Mouse (Mus musculus) layer of hippocampus, adult 11-12 months (tissue): Measurements from ENCODE around the gene C1ql4.
"Not testable (repeated sequence)": the region's sequence is repeated elsewhere in the genome, so short reads cannot be mapped to it uniquely, and the experiment has no call there.

Experiments used
- DNase-seq: peaks from one replicate; pipeline ENCODE4 v3.0.0; 2022; ENCODE audit warnings: low spot score

The C1ql4 gene

DNA sequence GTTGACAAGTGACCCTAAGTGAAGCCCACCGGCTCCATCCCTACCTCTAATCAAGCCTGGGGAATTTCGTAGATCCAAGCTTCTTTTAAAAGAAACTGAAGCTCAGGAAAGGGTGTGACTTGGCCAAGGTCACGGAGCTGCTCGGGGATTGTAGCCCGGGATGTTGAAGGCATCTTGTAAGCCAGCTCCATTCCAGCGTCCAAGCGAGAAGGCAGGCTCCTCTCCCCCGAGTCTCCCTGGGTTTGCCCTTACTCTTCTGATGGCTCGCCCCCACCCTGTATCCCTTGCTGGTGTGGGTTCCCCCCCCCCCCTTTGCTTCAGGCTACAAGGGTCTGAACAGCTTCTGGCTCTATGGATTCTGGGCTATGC, 10.9 kb upstream of the C1ql4 start:
- no peak for DNase-seq

DNA sequence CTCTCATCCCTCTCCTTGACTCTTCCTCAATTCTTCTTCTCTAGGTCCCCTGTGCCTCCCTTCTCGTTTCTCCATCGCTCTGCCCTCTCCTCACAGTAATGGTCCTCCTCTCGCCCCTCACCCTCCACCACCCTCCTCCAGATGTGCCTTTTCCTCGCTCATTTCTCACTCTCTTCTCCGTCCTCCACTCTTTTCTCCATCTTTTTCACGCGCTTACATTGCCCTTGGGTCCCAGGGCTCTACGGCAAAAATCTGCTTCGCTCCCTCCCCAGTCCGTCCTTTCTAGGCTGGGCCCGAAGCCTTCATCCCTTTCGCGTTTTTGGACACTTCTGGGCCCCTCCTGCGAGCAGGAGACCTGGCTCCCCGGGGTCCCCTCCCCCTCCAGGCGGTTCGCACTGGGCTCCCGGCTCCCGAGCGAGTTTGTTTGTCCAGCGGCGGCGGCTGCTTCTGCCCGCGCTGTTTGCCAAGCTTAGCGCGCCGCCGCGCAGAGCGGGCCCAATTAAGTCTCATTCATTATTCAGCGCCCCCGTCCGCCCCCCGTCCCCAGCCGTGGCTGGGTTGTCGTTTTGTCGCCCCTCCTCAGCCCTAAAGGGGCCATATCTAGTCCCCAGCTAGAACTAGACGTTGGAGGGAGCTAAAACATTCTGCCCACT, 10.3 kb upstream of the C1ql4 start:
- no peak for DNase-seq

DNA sequence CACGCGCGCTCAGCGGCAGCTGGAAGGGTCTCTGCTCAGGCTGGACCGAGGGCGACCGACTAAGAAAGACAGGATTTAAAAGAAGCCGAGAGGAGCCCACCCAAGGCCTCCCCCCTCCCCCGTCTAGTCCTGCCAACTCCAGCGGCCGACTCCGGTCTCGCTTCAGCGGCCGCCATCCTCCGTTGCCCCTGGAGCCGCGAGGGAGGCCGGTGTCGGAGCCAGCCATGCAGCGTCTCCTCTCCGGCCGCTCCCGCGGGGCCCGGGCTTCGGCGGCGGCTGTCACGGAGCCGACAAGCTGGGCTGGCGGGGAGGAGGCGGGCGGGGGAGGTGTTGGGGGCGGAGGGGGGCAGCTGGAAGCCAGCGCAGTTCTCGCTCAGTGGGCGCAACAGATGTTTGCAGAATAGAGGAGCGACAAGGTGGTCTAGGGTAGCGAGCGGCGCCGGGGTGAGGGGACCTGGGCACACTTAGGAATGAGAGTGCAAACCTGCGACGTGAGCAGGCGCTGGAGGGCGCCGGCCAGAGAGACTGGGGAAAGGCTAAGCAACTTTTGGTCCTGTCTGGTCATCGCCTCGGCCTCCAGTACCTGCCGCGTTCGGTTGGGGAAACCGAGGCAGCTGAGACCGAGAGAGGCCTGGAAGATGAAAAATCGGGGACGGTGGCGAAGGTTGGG, 9.3 kb upstream of the C1ql4 start:
- DNase-seq: no peak

DNA sequence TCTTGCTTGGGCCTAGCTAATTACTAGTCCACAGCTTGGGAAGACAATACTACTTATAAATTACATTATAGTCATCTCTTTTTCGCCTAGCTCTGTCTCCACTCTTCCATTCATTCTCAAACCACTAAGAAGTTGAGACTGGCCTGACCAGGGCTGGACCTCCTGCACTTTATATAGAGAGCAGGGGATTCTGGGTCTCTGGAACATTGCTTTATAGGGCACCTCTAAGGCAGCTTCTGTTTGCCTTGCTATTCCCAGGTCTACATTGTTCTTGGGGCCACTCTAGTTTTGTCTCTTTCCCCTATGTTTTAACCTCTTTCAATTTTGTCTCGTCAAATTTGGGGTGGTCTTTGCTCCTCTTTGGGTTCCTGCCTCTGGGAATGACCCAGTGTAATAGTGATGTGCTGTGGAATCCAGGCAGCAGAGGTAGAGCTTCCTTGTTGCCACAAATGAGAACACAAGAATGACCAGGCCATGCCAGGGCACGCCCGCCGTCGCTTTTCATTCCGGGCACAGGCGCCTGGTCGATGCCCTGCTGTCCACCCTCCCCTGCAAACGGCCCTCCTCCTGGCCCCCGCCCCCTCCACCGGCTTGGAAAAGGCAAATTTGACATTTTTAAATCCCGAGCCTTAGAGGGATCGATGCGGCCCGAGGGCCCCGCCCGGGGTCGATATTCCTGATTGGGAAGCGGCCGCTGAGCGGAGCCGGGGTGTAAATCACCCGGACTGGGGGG, 8.6 kb upstream of the C1ql4 start:
- DNase-seq: no peak

DNA sequence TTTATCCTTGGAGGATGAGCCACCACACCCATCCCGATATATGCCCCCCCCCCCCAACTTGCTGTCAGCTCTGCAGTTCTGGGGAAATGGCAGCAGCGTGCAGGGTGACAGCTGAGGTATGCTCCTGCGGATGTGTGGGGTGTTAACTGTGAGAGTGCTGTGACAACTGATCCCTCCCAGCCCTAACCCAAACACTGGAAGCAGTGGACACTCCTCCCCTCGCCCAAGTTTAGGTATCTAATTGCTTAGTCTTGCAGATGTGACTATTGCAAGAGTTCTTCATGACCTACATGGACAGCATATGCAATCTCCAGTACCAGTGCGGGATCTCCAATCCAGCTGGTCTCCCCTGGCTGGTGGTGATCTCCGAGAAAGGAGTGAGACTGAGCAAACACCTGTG, 7.7 kb upstream of the C1ql4 start:
- no peak for DNase-seq

DNA sequence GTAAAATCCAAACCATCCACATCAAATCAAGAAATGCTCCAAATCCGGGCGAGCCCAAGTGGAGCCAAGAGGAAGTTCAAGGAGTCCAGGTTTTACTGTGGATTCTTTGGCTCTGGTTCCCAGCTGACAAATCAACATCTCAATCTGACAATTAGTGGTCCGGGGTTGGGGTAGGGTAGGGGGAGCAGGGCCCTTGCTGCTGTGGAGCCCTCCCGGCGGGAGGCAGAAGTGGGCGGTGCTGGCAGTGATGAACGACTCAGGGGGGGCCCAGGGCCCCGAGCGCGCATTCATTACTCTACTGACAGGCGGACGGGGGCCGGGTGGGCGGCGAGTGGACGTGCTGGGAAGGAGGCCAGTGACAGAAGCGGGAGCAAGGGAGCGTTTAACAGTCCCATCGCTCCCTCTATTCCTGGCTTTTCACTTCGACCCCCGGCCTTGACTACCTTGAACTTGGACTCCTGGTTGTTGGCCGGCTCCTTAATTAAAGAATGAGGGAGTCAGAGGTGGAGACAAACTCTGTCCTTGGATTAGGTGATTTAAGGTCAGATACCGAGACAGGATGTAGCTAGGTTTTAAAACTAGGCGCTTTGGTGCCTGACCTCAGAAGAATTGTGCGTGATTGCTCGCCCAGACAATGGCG, 7.1 kb upstream of the C1ql4 start:
- DNase-seq: peak; percentile 25

DNA sequence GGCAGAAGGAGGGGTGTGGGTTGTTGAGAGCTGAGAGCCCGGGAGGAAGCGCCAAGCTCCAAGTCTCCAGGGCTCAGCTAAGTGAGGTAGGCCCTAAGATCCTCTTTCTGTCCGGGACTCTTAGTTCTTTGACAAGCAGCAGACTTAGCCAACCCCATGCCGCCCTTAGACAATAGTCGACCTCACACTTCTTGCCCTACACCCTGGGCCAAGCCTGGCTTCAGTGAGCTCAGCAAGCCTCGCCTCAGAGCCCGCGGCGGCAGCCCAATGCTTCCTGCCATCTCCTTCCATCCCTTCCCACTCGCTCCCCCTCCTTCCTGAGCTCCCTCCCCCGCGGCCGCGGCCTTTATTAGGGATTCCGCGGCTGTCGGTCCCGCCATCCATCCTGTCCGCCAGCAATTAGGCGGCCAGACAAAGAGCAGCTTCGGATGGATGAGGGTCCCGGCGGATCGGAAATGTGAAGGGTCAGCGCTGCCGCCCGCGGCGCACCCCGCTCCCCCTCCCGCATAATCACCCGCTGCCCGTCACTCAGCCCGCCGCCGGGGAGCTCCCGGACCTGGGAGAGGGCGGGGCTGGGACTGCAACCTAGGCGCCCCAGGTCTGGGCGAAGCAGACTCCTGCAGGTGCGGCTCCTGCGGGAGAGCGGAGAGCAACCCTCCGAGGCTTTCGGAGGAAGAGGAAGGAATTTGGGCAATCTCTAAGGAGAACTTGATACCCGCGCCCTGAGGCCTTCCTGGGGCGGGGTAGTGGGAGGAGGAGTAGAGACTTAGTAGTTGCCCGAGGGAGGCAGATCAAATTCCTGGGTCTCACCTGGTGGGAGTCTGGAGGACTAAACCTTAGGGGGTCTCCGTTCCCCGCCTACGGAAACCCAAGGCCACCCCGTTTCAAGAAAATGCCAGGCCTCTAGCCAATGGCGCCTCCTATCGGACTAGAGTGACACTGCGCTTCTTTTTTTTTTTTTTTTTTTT, 6.0 kb upstream of the C1ql4 start:
- DNase-seq: peak; percentile 35

DNA sequence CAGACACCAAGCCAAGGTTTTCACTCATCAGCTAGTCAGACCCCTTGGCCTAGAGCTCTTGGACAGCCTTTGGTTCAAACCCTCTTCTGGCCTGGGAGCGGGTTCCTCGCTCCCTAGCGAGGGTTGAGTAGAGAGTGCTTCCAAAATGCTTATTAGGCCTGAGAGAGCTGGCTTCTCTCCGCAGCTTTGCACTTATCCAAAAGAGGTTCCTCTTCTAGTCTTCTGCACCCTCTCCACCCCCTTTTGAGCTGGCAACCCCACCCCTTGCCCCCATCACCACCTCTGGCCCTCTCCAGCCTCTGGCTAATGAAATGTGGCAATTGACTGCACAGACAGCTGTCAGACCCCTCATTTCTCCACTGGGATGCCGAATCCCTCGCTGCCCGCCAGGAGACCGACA, 5.3 kb upstream of the C1ql4 start, which contains the start of gene Dnajc22:
Dnajc22 (plus strand) TSS at position 301 of the 400 bp plus-strand sequence.
- DNase-seq: no peak

DNA sequence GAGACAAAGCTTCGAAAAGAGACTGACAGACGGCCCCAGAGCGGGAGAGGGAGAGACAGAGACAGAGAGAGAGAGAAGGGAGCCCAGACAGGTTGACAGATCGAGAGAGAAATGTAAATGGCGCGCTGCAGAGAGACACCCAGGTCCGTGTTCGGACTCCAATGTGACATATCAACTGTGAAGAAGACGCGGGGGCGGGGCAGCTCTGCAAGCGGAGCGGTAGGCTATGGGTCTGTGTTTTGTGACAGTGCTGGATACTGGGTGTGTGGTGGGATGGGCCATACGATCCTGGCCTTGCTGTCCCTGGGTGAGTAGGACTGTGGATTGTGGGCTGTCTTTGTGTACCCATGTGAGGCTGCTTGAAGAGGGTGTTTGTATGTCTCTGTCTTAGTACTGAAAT, 1.5 kb upstream of the C1ql4 start:
- DNase-seq: no peak

DNA sequence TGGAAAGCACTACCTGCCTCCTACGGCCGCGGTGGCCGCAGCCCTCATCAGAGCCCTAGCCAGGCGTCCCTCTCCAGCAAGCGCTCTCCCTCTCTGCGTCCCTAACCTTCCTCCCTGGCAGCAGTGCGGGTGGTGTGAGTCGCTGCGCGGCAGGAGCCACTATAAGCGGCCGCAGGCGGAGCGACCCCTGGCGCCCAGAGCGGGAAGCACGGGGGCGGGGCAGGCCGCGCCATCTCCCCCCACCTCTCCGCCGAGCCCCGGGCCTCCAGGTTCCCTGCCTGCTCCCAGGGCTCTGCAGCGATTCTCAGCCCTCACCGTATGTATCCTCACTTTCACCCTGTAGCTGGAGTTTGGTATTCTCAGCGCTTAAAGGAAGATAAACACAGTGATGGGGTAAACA, 675 bp upstream of the C1ql4 start:
- peak; percentile 32 for DNase-seq

DNA sequence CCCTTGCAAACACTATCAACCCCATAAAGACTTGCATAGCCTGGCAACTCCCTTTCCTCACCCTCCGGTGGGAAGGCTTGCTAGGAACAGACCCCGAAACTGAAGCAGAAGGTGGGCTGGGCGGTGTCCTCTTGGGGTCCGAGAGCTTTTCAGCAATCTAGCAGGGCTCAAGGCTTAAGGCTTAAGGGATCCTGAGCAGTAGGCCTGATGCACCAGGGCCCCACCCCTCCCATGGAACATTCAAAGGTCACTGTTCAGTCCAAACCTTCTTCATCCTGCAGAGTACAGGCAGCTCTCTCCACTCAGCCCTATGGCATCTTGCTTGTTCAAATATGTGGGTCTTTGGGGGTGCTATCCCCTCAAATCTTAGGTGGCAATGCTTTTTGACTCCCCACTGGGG, 1.6 kb downstream of the C1ql4 start:
- DNase-seq: no peak

DNA sequence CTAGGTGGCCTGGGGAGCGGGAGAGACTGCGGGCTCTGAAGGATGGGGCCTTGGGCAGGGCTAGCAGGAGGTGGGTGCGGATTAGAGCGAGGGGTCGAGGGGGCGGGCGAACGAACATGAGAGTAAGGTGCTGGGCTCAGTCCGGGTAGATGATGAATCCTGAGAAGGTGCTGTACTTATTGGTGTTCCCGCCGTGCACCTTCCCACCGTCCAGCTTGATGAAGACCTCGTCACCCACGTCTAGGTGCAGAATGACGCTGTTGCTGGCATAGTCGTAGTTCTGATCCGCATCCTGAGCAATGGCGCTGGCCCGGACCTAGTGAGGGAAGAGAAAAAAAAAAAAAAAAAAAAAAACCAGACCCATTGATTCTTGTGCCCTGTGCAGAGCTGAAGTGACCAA, 3.0 kb downstream of the C1ql4 start:
- no peak for DNase-seq

DNA sequence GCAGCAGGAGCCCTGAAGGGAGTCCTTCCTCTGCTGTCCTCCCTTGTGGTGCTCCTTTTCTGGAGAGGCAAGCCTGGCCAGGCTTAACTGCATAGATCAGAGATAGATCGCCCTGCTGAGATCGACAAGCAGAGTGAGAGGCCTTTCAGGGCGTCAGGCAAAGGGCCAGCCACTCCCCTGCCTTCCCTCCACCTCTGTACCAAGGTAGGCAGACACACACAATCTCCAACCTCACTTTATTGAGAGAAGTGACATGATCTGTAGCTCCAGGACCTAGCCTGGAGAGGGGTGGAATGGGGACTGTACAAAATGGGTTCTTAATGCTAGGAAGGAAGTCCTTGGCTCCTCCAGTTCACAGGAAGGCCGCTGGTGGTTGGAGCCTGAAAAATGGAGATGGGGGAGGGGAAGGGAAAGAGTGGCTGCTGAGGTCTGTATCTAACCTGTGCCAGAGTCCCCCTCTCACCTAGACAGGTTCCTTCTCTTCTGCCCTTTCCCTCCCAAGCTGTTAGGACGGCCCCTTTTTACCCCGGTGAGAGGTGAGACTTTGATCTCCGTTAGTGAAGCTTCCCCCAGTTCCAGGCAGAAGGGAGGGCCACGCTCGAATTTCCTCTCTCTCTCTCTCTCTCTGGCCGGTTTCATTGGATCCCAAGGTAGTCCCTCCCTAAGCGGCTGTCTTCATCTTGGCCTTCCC, 3.6 kb downstream of the C1ql4 start:
- no peak for DNase-seq

DNA sequence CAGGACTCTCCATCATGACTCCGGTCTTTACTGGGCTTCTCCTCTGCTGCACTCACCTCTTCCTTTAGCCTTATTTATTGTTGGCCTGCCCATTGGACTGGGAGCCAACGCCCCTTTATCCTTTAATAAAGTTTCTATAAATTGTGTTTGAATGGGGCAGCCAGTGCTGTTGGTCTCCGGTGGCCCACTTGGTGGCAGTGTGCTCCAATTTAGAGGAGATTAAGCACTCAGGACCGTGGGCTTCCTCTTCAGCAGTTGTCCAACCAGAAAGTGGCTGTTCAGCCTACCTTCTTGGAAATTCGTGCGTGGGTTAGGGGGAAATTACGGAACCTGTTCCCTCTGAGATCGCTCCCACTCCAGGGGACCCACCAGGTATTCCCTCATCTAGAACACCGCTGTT, 4.4 kb downstream of the C1ql4 start:
- peak; percentile 56 for DNase-seq

DNA sequence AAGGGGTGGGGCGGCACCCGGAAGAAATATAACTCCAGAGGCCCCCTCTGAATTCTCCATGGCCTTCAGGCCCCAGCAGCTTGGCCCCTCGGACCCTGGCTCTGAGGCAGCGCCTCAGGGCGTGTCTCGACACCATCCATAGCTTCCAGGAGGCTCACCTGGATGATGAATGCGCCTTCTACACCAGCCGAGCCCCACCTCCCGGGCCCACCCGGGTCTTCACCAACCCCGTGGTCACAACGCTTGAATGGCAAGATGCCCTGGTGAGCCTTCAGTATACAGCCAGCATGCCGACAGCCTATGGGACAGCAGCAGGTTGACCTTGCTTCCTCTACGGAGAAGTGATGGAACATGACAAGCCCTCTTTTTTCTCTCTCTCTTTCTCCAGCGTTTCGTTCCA, 4.8 kb downstream of the C1ql4 start:
- DNase-seq: no peak

DNA sequence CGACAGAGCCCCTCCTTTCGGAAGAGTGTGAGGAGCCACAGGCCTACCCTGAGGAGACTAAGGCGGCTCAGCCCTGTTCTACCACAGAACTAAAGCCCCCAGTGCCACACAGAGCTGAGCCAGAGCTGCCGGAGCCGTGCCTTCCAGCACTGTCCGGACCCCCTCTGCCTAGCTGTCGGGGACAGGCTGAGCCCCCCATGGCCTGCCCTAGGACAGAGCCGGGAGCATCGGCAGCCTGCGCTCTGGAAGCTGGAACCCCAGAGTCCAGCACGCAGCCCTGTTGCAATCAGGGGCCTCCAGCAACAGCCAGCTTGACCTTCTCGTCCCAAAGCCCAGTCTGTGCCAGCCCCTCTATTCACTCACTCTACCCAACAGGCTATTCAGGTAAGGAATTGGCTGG, 5.3 kb downstream of the C1ql4 start:
- DNase-seq: no peak

DNA sequence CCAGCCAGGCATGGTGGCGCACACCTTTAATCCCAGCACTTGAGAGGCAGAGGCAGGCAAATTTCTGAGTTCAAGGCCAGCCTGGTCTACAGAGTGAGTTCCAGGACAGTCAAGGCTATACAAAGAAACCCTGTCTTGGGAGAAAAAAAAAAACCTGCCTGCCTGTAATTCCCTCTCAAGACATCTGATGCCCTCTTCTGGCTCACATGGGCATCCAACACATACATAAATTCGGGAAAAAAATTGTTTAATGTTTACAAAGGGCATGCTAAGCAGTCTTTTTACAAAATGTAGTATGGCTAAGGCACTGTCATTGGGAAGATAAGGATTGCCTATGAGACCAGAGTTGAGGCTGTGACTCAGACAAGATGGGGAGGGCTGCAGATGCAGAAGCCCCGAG, 7.8 kb downstream of the C1ql4 start:
- no peak for DNase-seq

DNA sequence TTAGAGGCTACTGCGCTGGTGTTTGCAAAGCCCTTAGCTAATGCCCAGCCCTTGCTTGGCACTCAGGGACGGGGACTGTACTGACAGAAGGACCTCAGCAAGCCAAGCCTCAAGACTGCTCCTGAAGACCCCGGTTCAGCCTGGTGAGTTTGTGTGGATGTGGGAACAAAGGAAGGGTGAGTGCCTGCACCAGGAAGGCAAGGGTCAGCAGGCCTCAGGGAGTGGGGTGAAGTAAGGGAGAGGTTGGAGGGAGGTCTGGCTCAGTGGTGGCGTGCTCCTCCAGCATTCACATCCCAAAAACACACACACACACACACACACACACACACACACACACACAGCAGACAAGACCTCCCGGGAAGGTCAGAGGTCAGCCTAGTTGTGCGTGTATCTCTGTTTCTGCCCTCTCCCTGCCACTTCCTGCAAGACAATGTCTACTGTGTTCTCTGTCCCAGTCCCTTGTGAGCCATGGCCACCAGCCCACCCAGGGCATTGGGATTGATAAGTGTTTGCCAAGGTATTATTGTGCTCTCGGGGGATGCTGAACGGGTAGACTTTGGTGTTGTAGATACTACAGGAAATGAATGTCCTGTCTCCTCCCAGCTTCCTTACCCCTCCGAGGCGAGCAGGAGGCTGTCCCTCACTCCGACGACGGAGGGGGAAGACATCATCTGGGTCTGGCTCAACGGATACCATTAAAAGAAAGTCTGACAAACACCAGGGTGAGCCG, 9.3 kb downstream of the C1ql4 start:
- no peak for DNase-seq

DNA sequence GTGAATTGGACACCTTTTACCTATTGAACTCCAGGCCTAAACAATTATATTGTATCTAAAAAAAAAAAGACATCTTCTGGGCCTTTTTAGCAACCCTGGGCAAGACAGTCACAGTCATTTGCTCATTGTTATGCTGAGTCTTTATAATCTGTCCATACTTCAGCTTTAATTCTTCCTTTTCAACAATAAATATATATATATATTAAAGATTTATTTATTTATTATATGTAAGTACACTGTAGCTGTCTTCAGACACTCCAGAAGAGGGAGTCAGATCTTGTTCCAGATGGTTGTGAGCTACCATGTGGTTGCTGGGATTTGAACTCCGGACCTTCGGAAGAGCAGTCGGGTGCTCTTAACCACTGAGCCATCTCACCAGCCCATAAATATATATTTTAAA, 11.6 kb downstream of the C1ql4 start:
- DNase-seq: not testable (repeated sequence)

DNA sequence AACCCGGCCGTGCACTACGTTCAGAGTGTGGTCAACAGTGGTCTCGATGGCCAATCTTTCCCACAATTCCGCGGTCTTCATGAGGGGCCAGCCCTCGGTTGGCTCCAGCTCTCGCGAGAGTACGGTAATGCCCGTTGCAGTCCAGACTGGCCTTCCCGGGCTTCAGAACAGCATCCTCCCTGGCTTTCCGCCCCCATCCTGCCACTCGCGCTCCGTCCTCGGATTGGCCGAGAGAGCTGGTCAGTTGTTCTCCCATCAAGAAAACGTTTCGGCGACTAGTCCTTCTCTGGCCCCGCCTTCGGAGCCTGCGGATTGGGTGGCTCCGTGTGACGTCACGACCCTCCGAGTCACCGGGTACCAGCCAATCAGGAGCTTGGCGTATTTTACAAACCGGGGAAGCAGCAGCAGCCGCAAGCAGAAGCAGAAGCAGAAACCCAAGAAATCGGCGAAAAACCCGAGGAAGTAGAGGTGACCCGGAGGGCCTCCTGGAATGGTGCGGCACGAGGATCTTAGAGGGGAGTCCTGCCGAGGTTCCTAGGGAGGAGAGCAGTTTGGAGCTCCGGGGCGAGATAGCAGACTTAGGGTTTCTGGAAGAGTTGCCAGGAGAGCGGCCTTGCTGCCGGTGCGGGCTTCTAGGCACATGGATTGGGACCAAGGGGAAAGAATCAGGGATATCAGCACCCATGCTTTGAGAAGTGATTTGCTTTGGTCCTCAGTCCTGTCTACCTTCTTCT, 12.8 kb downstream of the C1ql4 start:
- peak; percentile 99 for DNase-seq
